Mouse (Mus musculus): ENCODE measurements around the gene Olfr279. TPM values are rescaled to one million over a fixed set of nuclear protein-coding genes. Genes with fewer than 3 reads are reported as not detected.
A peak's percentile ranks its signal among the peaks of the same experiment; 100 is the strongest.
"Not testable (repeated sequence)": the region's sequence is repeated elsewhere in the genome, so short reads cannot be mapped to it uniquely, and the experiment has no call there.

Olfr279 gene
- polyA plus RNA-seq, 1 experiment from 2014 or later, result not detected

- H3K4me1 ChIP-seq (ENCODE audit: control insufficient read depth, insufficient read depth, low read length), result 0 out of 2 replicates have a peak, but pooled peaks cover 6% of the 10 kb centered on the region
- peaks cover 9% of the 10 kb centered on the region; the same call in 1 of the 2 replicates for H3K36me3 ChIP-seq (ENCODE audit: control insufficient read depth, insufficient read depth, low read length)
- no peak for ATAC-seq (ENCODE audit: insufficient number of reproducible peaks, insufficient read depth, low FRiP score, low read depth)
- WGBS, result 78% methylated on average over 8 of the region's 8 CpGs
- no peaks in the 10 kb centered on the region for H3K9me3 ChIP-seq (ENCODE audit: control insufficient read depth, low read depth, low read length)
- H3K4me3 ChIP-seq (ENCODE audit: low read depth, low read length), result no peak overlapping the region
- no peak overlapping the region for H3K27ac ChIP-seq (ENCODE audit: low read length)
- no peak overlapping the region for H3K4me2 ChIP-seq (replicated peaks; ENCODE audit: low read depth, low read length)
- no peak overlapping the region for H3K9ac ChIP-seq (replicated peaks; ENCODE audit: low read depth, low read length)
- H3K27me3 ChIP-seq (ENCODE audit: control insufficient read depth, insufficient read depth, low read length), result no peaks in the 10 kb centered on the region
Measured at GRCm38 (mm10) chr15:98514146-98514545, 21.9 kb downstream of the Olfr279 start.

- H3K4me2 ChIP-seq (replicated peaks; ENCODE audit: low read depth, low read length); H3K27ac ChIP-seq (ENCODE audit: low read length); H3K4me3 ChIP-seq (ENCODE audit: low read depth, low read length); H3K4me1 ChIP-seq (ENCODE audit: control insufficient read depth, insufficient read depth, low read length); H3K9me3 ChIP-seq (ENCODE audit: control insufficient read depth, low read depth, low read length); H3K27me3 ChIP-seq (ENCODE audit: control insufficient read depth, insufficient read depth, low read length); ATAC-seq (ENCODE audit: insufficient number of reproducible peaks, insufficient read depth, low FRiP score, low read depth); H3K9ac ChIP-seq (replicated peaks; ENCODE audit: low read depth, low read length): not testable (repeated sequence)
- H3K36me3 ChIP-seq (ENCODE audit: control insufficient read depth, insufficient read depth, low read length), result peaks cover 14% of the 10 kb centered on the region; the same call in 1 of the 2 replicates
- 74% methylated on average over 2 of the region's 2 CpGs for WGBS
Measured at GRCm38 (mm10) chr15:98514845-98515244, 22.6 kb downstream of the Olfr279 start.

GRCm38 (mm10) chr15:98517380-98518355, 25.5 kb downstream of the Olfr279 start:
- 0 out of 2 replicates have a peak, but pooled peaks cover 3% of the 10 kb centered on the region for H3K4me1 ChIP-seq (ENCODE audit: control insufficient read depth, insufficient read depth, low read length)
- WGBS, result 71% methylated on average over 16 of the region's 16 CpGs
- no peak for ATAC-seq (ENCODE audit: insufficient number of reproducible peaks, insufficient read depth, low FRiP score, low read depth)

GRCm38 (mm10) chr15:98521245-98521644, 29.0 kb downstream of the Olfr279 start:
- peaks cover 65% of the 10 kb centered on the region for H3K36me3 ChIP-seq (ENCODE audit: control insufficient read depth, insufficient read depth, low read length)
- no peak overlapping the region for H3K4me3 ChIP-seq (ENCODE audit: low read depth, low read length)
- H3K4me2 ChIP-seq (replicated peaks; ENCODE audit: low read depth, low read length), result no peak overlapping the region
- H3K27ac ChIP-seq (ENCODE audit: low read length), result no peak overlapping the region
- no peaks in the 10 kb centered on the region for H3K9me3 ChIP-seq (ENCODE audit: control insufficient read depth, low read depth, low read length)
- no peak for ATAC-seq (ENCODE audit: insufficient number of reproducible peaks, insufficient read depth, low FRiP score, low read depth)
- no peaks in the 10 kb centered on the region for H3K4me1 ChIP-seq (ENCODE audit: control insufficient read depth, insufficient read depth, low read length)
- no peak overlapping the region for H3K9ac ChIP-seq (replicated peaks; ENCODE audit: low read depth, low read length)
- H3K27me3 ChIP-seq (ENCODE audit: control insufficient read depth, insufficient read depth, low read length), result no peaks in the 10 kb centered on the region
- WGBS, result 89% methylated on average over 3 of the region's 3 CpGs

More at GRCm38 (mm10) chr15:98517380-98518355, 25.5 kb downstream of the Olfr279 start:
- H3K36me3 ChIP-seq (ENCODE audit: control insufficient read depth, insufficient read depth, low read length), result peaks cover 38% of the 10 kb centered on the region
- no peaks in the 10 kb centered on the region for H3K9me3 ChIP-seq (ENCODE audit: control insufficient read depth, low read depth, low read length)
- H3K27me3 ChIP-seq (ENCODE audit: control insufficient read depth, insufficient read depth, low read length), result no peaks in the 10 kb centered on the region
- no peak overlapping the region for H3K9ac ChIP-seq (replicated peaks; ENCODE audit: low read depth, low read length)
- H3K4me3 ChIP-seq (ENCODE audit: low read depth, low read length), result no peak overlapping the region
- no peak overlapping the region for H3K4me2 ChIP-seq (replicated peaks; ENCODE audit: low read depth, low read length)
- no peak overlapping the region for H3K27ac ChIP-seq (ENCODE audit: low read length)

GRCm38 (mm10) chr15:98526057-98526456, 33.9 kb downstream of the Olfr279 start:
- no peaks in the 10 kb centered on the region for H3K9me3 ChIP-seq (ENCODE audit: control insufficient read depth, low read depth, low read length)
- no peak for ATAC-seq (ENCODE audit: insufficient number of reproducible peaks, insufficient read depth, low FRiP score, low read depth)
- no peaks in the 10 kb centered on the region for H3K27me3 ChIP-seq (ENCODE audit: control insufficient read depth, insufficient read depth, low read length)
- H3K36me3 ChIP-seq (ENCODE audit: control insufficient read depth, insufficient read depth, low read length), result peaks cover 81% of the 10 kb centered on the region
- no peaks in the 10 kb centered on the region for H3K4me1 ChIP-seq (ENCODE audit: control insufficient read depth, insufficient read depth, low read length)
- no peak overlapping the region for H3K4me2 ChIP-seq (replicated peaks; ENCODE audit: low read depth, low read length)
- no peak overlapping the region for H3K4me3 ChIP-seq (ENCODE audit: low read depth, low read length)
- H3K27ac ChIP-seq (ENCODE audit: low read length), result no peak overlapping the region
- H3K9ac ChIP-seq (replicated peaks; ENCODE audit: low read depth, low read length), result no peak overlapping the region
- WGBS, result 72% methylated on average over 5 of the region's 5 CpGs

GRCm38 (mm10) chr15:98527056-98527771, 35.0 kb downstream of the Olfr279 start:
- 93% methylated on average over 5 of the region's 5 CpGs for WGBS
- H3K27me3 ChIP-seq (ENCODE audit: control insufficient read depth, insufficient read depth, low read length), result no peaks in the 10 kb centered on the region
- H3K27ac ChIP-seq (ENCODE audit: low read length), result no peak overlapping the region
- no peaks in the 10 kb centered on the region for H3K9me3 ChIP-seq (ENCODE audit: control insufficient read depth, low read depth, low read length)
- ATAC-seq (ENCODE audit: insufficient number of reproducible peaks, insufficient read depth, low FRiP score, low read depth), result no peak
- H3K4me3 ChIP-seq (ENCODE audit: low read depth, low read length), result no peak overlapping the region
- no peak overlapping the region for H3K9ac ChIP-seq (replicated peaks; ENCODE audit: low read depth, low read length)
- peaks cover 74% of the 10 kb centered on the region for H3K36me3 ChIP-seq (ENCODE audit: control insufficient read depth, insufficient read depth, low read length)
- peaks cover 1% of the 10 kb centered on the region; the same call in 1 of the 2 replicates for H3K4me1 ChIP-seq (ENCODE audit: control insufficient read depth, insufficient read depth, low read length)
- no peak overlapping the region for H3K4me2 ChIP-seq (replicated peaks; ENCODE audit: low read depth, low read length)

- H3K36me3 ChIP-seq (ENCODE audit: control insufficient read depth, insufficient read depth, low read length), result peaks cover 65% of the 10 kb centered on the region
- H3K4me1 ChIP-seq (ENCODE audit: control insufficient read depth, insufficient read depth, low read length), result peaks cover 5% of the 10 kb centered on the region; the same call in 1 of the 2 replicates
- H3K27ac ChIP-seq (ENCODE audit: low read length), result no peak overlapping the region
- H3K4me2 ChIP-seq (replicated peaks; ENCODE audit: low read depth, low read length), result no peak overlapping the region
- no peaks in the 10 kb centered on the region for H3K27me3 ChIP-seq (ENCODE audit: control insufficient read depth, insufficient read depth, low read length)
- no peaks in the 10 kb centered on the region for H3K9me3 ChIP-seq (ENCODE audit: control insufficient read depth, low read depth, low read length)
- 89% methylated on average over 5 of the region's 5 CpGs for WGBS
- no peak for ATAC-seq (ENCODE audit: insufficient number of reproducible peaks, insufficient read depth, low FRiP score, low read depth)
- no peak overlapping the region for H3K9ac ChIP-seq (replicated peaks; ENCODE audit: low read depth, low read length)
- no peak overlapping the region for H3K4me3 ChIP-seq (ENCODE audit: low read depth, low read length)
Measured at GRCm38 (mm10) chr15:98528066-98528563, 35.9 kb downstream of the Olfr279 start.

- Histone ChIP-seq H3K4me3 (ENCODE audit: low read depth, low read length) (peak overlapping the region; percentile 84), H3K27me3 (ENCODE audit: control insufficient read depth, insufficient read depth, low read length) (no peaks in the 10 kb centered on the region), H3K27ac (ENCODE audit: low read length) (no peak overlapping the region), H3K9me3 (ENCODE audit: control insufficient read depth, low read depth, low read length) (no peaks in the 10 kb centered on the region), H3K36me3 (ENCODE audit: control insufficient read depth, insufficient read depth, low read length) (peaks cover 33% of the 10 kb centered on the region), H3K4me2 (replicated peaks; ENCODE audit: low read depth, low read length) (peak overlapping the region; percentile 65), H3K4me1 (ENCODE audit: control insufficient read depth, insufficient read depth, low read length) (peaks cover 5% of the 10 kb centered on the region; the same call in 1 of the 2 replicates), H3K9ac (replicated peaks; ENCODE audit: low read depth, low read length) (0 out of 2 replicates have a peak overlapping the region, but pooled peaks have one; percentile 94)
- ATAC-seq (ENCODE audit: insufficient number of reproducible peaks, insufficient read depth, low FRiP score, low read depth), result no peak
- 19% methylated on average over 5 of the region's 5 CpGs for WGBS
Measured at GRCm38 (mm10) chr15:98532281-98532680, 40.1 kb downstream of the Olfr279 start.

Measured in stomach, embryonic 14.5 days (tissue).